1 mouse cellular context compared by ENCODE assay signal in the genomic region with DNA sequence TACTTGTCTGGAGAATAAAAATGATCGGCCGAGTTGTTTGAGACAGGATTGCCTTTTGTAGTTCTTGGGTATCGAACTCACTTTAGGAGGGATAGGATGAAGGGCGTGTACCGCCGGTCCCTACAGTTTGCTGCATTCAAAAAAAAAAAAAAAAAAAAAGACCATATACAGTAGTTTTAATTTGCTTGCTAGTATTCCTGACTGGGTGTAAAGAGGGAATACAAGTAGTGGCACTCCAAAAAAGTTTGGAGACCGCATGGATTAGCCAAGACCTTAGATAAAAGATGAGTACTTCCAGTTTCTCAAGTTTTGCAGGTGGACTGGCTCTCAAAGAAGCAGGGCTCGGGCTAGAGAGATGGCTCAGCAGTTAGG.
TF ChIP-seq lines count a peak whose summit lies in the region.

No protein-coding gene starts in this region.

TF ChIP-seq in MEL, 35 proteins besides CTCF, POLR2A, EP300 and RAD21:
- TF ChIP-seq ZNF384 (IDR thresholded peaks at IDR 0.05; ENCODE audit: low read depth, low read length) = peak; percentile 60
- TF ChIP-seq KAT2A (conservative IDR thresholded peaks at IDR 0.05; ENCODE audit: low read depth, low read length) = 0 out of 2 replicates have a peak, but pooled peaks have one; percentile 22
- TF ChIP-seq TCF12 (IDR thresholded peaks at IDR 0.05; ENCODE audit: low read depth, low read length) = no peak
- TF ChIP-seq NRF1 (IDR thresholded peaks at IDR 0.05; ENCODE audit: insufficient read depth, low read depth, low read length, poor library complexity, severe bottlenecking) = 0 out of 2 replicates have a peak, but pooled peaks have one; percentile 3
- TF ChIP-seq ZMIZ1 (IDR thresholded peaks at IDR 0.05; ENCODE audit: low read depth, low read length) = no peak
- no peak for TF ChIP-seq MYB (IDR thresholded peaks at IDR 0.05; ENCODE audit: low read depth, low read length)
